Mouse (Mus musculus): ENCODE measurements around the gene Tns1.

Tns1 gene

GRCm38 (mm10) chr1:74032966-74033365, 91.3 kb downstream of the Tns1 start:
- peak; percentile 49 for DNase-seq (ENCODE audit: low read depth, low spot score)

- DNase-seq (ENCODE audit: low read depth, low spot score), result no peak
These were observed 92.3 kb downstream of the Tns1 start for GRCm38 (mm10) chr1:74031771-74032609.

GRCm38 (mm10) chr1:74030901-74031360, 93.3 kb downstream of the Tns1 start:
- DNase-seq (ENCODE audit: low read depth, low spot score), result no peak

DNA sequence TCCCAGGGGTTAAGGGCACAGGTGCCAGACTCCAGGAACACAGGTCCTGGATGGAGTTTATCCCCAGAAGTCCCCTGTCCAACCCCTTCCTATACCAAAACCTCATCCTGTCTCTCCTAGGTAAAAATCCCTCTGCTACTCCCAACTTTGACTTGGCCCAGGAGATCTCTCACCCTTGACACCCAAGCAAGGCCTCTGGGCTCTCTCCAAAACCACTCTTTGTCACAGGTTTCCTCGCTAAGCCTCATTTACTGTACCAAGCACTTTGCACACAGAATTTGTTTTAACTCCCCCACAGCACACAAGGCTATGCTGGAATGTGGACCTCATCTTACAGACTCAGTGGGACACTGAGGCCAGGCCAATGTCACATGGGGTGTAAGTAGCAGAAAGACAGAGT, 94.0 kb downstream of the Tns1 start:
- no peak for DNase-seq (ENCODE audit: low read depth, low spot score)

DNA sequence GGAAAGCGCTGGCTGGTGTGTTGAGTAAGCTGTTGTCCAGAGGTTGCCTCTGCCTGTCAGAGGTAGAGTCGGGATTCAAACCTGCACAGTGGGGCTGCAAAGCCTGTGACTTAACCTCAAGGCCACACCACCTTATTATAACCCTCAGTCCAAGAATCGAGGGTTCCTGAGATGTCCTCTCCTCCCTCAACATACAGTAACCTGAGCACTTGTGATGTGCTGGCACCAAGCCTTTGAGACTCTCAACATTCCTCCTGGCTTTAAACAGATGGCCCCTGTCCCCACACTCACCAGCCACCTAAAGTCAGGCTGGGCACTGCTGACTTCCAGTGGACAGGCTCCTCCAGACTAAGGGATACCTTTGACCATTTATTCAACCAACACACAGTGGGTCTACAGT, 94.6 kb downstream of the Tns1 start:
- DNase-seq (ENCODE audit: low read depth, low spot score), result no peak

DNA sequence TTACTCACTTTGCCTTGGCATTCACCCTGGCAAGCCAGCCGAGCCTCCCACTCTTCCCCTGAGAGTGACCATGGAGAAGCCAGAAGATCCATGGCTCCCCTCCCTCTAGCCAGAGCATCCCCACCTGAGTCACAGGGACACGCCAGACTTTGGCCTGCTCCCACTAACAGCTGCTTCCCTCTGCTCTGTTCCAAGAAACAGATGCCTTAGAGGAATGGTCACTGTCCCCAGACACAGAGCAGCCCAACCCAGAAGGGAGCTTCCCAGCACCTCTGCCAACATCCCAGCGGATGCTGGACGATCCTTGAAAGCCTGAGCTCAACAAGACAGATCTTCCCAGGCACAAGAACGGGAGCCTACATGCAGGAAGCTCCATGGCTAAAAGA, 95.4 kb downstream of the Tns1 start:
- peak; percentile 8 for DNase-seq (ENCODE audit: low read depth, low spot score)

- DNase-seq (ENCODE audit: low read depth, low spot score), result no peak
These were observed 96.0 kb downstream of the Tns1 start for GRCm38 (mm10) chr1:74028118-74028880.

DNA sequence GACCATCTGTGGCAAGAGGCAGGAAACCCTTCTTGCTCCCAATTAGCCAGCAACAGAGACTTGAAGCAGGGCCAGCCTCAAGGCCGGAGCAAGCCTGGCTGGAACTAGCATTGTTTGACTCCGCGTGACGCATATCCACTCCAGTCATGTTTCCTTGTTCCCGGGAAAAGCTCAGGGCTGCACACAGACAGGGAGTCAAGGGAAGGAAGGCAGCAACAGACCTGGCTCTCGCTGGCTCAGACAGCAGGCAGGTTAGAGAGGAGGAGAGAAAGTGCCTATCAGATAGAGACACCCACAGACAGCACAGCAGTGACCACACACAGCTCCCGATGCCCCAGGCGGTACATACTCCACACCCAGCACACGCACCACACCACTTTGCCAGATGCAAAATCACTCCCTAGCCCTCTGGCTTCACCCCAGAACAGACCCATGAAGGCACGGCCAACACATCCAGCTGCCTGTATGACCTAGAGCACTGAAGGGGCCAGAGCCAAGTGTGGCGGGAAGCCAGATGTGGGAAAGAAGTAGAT, 96.6 kb downstream of the Tns1 start:
- peak; percentile 49 for DNase-seq (ENCODE audit: low read depth, low spot score)

DNA sequence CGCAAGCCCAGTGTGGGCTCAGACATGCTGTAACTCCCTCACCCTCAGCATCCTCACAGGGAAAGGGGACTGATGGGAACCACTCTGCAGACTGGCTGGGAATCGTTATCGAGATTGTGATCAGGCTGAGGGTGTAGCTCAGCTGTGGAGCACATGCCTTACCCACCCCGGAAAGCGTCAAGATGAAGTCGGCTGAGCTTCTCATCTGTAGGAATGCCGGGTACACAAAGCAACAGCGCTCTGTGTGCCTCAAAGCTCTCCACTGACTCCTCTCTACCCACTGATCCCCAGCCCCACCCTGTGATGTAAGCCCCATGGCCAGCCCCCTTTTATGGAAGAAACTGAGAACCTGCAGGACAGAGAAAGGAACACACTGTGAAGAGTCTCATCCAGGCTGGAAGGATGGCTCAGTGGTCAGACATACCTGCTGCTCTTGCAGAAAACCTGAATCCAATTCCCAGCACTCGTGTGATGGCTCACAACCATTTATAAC, 97.5 kb downstream of the Tns1 start:
- no peak for DNase-seq (ENCODE audit: low read depth, low spot score)

- no peak for DNase-seq (ENCODE audit: low read depth, low spot score)
These were observed 98.5 kb downstream of the Tns1 start for GRCm38 (mm10) chr1:74025651-74026226.

- DNase-seq (ENCODE audit: low read depth, low spot score), result no peak
These were observed 99.0 kb downstream of the Tns1 start for GRCm38 (mm10) chr1:74025227-74025626.

DNA sequence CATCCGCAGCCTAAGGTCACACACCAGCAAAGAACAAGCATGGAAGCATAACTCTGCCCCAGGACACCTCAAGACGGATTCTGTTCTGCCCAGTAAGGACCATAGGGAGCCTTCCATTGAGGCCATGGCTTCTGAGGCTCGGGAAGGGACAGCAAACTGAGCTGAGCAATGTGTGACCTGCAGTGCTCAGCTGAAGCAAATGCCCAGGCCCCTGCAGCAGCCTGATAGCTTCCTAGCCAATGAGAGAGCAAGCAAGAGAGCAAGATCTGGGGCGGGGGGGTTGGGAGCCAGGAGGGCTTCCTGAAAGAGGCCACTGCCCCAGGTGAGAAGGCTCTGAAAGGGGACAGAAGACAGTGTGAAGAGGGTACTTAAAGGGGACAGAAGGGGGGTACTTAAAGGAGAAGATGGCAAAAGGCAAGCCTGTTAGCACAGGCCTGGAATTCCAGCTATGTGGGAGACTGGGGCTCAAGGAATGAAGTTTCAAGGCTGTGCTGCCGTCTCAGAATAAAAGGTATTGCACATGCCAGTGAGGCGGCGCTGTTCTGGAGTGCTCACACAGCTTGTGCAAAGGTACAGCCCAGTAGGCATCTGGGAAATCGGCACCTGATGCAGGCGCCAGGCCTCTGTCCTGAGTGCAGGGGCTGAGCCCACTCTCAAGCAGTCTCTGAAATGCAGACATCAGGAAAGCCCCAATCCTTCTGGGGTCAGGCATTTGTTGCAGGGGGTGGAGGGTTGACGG, 99.6 kb downstream of the Tns1 start:
- no peak for DNase-seq (ENCODE audit: low read depth, low spot score)

GRCm38 (mm10) chr1:74022998-74023397, 101.3 kb downstream of the Tns1 start:
- DNase-seq (ENCODE audit: low read depth, low spot score), result no peak

GRCm38 (mm10) chr1:74022536-74022935, 101.7 kb downstream of the Tns1 start:
- DNase-seq (ENCODE audit: low read depth, low spot score), result no peak

- no peak for DNase-seq (ENCODE audit: low read depth, low spot score)
These were observed 104.0 kb downstream of the Tns1 start for GRCm38 (mm10) chr1:74020235-74020634.

GRCm38 (mm10) chr1:74017399-74018172, 106.7 kb downstream of the Tns1 start:
- no peak for DNase-seq (ENCODE audit: low read depth, low spot score)

DNA sequence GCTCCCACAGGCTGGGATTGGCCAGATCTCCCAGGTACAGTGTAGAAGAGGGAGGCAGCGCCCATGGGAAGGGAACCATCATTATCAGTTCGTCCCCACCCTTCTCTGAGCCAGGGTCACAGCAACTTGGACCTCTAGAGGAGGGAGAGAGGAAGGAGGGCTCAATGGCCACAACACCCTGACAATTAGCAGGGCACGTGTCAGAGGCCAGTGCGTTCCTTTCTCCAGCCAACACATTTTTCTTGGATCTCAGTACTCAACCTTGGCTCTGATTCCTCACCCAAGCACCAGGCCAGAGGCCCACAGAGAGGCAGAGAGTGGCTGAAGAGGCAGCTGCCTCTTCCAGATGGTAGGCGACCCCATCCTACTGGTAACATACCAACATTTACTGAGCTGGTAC, 107.6 kb downstream of the Tns1 start:
- DNase-seq (ENCODE audit: low read depth, low spot score), result peak; percentile 12

DNA sequence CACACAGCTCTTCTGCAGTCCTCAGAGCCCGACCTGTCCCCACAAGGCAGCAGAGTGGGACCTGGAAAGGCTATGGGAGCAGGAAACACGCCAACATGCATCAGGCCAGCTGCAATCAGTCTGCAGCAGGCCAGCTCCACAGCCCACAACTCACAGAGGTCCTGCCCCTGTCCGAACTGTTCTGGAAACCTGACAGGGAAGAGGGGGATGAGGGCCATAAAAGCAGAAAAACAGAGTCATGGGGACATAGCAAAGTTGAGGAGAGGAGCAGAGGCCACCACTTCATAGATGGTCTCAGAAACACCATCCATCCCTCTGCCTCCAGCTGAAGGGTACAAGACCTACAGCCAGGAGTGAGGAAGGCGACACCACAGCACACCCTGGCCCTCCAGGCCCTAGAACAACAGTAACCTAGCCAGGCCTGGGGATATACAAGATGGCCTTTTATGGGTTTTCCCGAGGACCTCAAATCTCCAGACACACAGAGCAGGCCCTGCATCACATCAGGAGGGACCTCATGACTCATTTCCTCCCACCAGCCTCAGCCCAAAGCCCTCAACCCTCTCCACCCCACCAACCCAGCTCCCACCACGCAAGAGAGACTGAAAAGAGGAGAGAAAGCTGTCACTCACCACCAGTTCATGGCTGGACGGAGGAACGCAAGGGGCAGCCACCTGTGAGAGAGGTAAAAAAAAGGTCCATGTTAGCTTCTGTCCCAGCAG, 108.6 kb downstream of the Tns1 start:
- DNase-seq (ENCODE audit: low read depth, low spot score), result no peak

GRCm38 (mm10) chr1:74014538-74015327, 109.5 kb downstream of the Tns1 start:
- no peak for DNase-seq (ENCODE audit: low read depth, low spot score)

All from brain, adult 2 months (tissue).